Mouse (Mus musculus) urinary bladder, postnatal 25 days (tissue): ENCODE measurements at regions not wholly inside any gene's neighbourhood (a gene's known extent, or its start where the extent isn't known, plus 50 kb on each side); places are given as distances from the start of the nearest gene placed in this dataset.

ENCODE experiments used
- DNase-seq: peaks from one replicate; pipeline ENCODE4 v3.0.0; 2022; ENCODE audit warnings: low spot score

GRCm38 (mm10) chr2:178834986-178835385 is 404.7 kb downstream of the Cdh26 start:
- no peak for DNase-seq

GRCm38 (mm10) chr2:178838571-178838970 is 408.2 kb downstream of the Cdh26 start:
- DNase-seq: no peak

DNA sequence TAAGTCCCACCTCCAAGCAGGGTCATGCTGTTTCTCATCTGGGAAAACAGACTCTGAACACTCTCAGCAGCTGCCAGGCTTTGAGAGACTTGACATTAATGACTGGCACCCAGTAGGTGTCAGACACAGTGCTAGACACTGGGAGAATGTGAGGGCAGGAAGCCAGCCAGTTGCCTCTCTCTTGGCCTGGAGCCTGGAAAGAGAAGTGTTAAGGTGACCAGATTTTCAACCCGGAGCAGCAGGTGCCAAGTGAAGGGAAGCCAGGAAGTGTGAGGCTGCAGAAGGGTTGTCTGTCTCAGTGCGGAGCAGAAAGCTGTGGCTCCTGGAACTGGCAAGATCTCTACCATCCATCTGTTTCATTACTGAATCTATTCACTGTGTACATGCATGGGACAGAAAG is 410.6 kb downstream of the Cdh26 start:
- DNase-seq: no peak

GRCm38 (mm10) chr2:178842595-178842994 is 412.3 kb downstream of the Cdh26 start:
- DNase-seq: no peak

DNA sequence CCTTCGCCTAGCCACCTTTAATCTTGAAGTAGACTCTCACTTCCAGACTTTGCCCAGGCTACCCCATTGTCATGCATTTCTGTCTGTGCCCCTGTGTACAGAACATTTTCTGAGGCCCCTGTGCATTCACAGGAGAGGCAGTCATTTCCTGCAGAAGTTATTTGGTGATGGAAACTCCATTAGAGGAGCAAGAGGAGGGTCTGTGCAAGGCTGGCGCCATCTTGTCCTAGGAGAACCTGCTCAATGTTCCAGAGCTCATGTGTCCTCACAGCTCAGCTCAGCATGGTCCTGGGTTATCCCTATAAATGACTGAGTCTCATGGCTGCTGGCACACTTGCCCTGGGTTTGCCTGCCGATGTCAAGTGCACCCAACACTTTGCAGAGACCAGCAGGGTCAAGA is 413.1 kb downstream of the Cdh26 start:
- no peak for DNase-seq

DNA sequence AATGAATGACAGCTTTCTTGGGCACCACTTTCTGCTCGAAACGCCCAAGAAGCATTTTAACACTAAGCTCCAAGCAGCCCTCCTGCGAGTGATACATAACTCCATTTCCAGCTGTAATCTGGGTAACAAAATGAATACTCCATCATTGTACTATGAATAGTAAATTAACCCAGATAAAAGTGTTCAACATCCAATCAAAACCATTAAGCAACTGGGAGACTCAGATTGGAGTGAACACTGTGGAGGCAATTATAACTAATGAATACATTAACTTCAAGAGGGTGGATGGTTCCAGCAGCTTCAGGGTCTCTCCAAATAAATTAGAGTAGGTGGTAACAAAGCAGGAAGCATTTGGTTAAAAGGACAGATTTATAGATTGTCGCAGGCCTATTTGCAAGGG is 414.2 kb downstream of the Cdh26 start:
- no peak for DNase-seq

GRCm38 (mm10) chr2:178850320-178850719 is 420.0 kb downstream of the Cdh26 start:
- no peak for DNase-seq

DNA sequence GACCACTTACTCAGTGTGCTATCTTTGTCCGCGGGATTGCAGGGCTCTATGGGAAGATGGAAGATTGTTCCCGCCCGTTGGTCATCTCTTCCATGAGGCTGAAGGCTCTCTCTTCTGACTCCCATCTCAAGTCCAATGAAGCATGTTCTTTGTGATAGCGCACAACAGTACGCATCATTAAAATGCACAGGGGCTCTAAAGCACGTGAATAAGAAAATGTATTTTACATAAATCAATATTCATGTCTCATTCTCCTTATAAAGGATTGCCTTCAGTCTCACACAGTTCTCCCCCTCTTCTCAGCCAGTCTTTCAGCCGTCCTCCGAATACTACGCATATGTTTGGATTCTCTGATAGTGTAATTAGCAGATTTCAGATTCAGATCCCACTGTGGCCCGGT is 420.4 kb downstream of the Cdh26 start:
- no peak for DNase-seq

DNA sequence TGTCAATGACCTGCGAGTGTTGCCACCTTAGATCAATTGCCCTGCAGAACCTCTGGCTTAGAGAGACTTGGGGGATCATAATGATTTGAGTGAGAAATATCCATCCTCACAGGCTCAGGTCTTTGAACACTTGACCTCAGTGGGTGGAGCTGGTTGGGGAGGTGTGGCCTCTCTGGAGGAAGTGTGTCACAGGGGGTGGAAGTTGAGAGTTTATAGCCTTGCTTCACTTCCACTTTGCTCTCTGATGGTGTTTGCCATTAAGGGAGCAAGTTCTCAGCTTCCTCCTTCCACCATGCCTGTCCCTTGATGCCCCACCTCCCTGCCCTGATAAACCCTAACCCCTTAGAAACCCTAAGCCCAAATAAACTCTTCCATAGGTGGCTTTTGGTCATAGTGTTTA is 423.7 kb downstream of the Cdh26 start:
- DNase-seq: no peak

GRCm38 (mm10) chr2:178854760-178855159 is 424.4 kb downstream of the Cdh26 start:
- DNase-seq: no peak

GRCm38 (mm10) chr2:178862620-178863019 is 432.3 kb downstream of the Cdh26 start:
- no peak for DNase-seq

- DNase-seq: peak; percentile 3
Measured at GRCm38 (mm10) chr2:178867086-178867485, 436.8 kb downstream of the Cdh26 start.

- DNase-seq: no peak
Measured at GRCm38 (mm10) chr2:178869160-178869559, 438.8 kb downstream of the Cdh26 start.

- no peak for DNase-seq
Measured at GRCm38 (mm10) chr2:178878436-178878835, 448.1 kb downstream of the Cdh26 start.

- DNase-seq: peak; percentile 13
Measured at GRCm38 (mm10) chr2:178885686-178886085, 455.4 kb downstream of the Cdh26 start.

- DNase-seq: no peak
Measured at GRCm38 (mm10) chr2:178888704-178889103, 458.4 kb downstream of the Cdh26 start.

DNA sequence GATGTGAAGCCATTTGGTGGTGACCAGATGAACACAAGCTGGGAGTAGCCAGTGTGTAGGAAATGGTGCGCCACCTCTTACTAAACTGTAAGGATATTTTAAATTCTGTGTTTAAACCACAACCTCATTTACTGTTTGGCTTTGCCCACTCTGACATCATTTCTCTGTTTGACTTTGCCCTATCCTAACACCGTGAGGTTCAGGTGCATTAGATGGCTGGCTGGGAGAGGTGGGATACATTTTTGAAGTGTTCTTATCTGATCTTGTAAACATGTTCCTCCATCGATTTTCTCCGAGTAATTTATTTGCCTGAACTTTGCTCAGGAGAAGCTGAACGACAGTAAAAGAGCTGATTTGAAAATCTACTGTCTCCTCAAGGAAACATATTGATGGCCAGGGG is 472.1 kb downstream of the Cdh26 start:
- DNase-seq: no peak

DNA sequence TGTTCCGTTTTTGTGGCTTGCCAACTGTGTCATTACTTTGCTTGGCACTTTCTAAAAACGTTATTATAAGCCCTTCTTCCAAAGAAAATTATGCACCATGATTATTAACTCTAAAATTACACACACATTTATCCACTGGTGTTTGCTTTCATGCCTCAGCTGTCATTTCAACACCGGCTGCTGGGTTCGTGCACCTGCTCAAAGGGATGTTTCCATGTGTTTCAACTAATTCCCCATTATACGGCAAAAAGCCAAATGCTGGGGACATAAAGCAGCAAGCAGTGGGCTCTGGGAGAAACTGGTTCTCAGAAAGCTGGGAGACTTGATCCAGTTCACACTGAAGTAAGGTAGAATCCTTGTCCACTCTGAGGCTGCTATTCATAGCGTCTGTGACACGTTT is 479.0 kb downstream of the Cdh26 start:
- DNase-seq: no peak

- no peak for DNase-seq
Measured at GRCm38 (mm10) chr2:178911646-178912045, 481.3 kb downstream of the Cdh26 start.

DNA sequence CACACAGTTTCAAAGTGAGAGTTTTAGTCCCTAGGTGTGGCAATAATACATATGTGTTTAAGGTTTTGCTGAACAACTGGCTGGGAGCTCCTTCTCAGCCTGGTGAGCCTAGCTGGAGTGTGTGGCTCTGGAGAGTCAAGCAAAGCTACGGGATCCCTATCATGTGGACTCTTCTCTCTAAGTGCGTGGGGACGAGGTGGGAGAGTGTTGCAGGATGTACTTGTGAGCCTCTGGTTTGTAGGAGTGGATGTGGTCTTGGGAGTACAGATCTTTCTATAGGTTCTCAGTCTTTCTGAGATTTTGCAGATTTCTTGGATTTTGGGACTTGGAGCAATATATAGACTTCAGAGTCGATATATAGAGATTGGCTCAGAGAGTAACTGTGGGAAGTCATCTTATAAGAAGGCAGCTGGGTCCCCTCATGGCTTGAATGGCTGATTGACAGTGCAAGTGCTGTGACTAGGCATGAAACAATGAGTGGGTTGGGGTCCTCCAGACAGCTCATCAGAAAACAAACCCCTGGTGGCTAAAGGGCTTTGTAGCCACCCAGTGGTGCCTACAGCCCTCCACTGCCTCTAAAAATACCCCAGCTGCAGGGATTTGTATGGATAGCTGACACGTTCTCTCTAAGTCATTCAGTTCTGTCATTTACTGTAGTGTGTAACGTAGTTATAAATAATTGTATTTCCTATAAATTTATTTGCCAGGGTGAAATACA is 486.1 kb downstream of the Cdh26 start:
- DNase-seq: no peak

DNA sequence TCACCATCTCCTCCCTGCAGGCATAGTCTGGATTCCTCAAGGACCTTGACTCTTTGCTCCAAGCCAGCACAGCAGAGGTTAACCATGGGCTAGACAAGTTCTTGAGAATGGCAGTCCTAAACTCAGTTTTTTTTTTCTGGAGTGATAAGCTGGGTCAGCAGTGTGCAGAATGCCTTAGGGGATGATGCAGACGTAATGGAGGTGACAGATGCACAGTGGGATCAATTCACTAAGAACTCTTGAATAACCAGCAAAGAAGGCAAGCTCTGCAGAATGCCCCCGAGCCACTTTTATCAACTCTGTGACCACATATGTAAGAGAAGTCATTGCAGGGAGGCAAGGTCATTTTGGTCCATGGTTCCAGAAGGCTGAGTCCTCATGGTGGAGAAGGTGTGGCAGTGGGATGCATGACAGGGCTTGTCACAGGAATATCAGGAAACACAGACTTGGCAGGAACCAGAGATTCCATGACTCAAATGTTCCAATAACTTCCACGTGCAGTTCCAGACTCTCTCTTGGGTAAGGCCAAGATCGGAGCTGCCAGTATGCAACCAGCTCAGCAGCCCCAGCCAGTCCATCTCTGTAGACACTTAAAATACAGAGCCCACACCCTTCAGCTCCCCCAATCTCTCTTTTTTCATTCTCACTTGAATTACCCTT is 494.3 kb downstream of the Cdh26 start:
- DNase-seq: no peak

DNA sequence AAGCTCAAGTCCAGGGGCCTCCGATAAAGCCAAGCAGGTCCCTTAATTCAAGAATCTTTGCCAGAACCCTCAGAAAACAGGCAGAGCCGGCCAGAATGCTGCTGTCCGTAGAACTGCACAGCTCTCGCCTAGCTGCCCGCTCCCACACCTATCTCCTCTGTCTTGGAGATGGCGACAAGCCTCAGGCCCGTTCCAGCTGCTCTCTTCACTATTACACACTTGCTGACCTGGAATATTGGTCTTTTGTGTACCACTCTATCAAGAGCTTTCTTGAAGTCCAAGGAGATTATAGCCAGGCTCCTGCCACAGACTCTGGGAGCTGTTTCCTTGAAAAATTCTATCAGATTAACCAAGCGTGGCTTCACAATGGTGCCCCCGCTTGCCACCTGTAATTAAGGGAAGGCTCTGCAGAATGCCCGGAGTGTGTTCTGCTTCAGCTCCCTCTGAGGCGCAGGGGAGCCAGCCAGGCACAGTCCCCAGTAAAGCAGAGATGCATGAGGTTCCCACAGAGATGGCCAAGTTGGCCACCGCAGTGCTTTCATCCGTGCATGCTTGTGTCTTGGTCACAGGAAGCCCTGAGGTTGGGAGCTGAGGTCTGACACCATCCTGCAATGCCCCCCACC is 496.8 kb downstream of the Cdh26 start:
- DNase-seq: no peak

GRCm38 (mm10) chr2:178929033-178929432 is 498.7 kb downstream of the Cdh26 start:
- DNase-seq: no peak
